Mouse (Mus musculus): Measurements from ENCODE around the gene Ankub1.

DNA sequence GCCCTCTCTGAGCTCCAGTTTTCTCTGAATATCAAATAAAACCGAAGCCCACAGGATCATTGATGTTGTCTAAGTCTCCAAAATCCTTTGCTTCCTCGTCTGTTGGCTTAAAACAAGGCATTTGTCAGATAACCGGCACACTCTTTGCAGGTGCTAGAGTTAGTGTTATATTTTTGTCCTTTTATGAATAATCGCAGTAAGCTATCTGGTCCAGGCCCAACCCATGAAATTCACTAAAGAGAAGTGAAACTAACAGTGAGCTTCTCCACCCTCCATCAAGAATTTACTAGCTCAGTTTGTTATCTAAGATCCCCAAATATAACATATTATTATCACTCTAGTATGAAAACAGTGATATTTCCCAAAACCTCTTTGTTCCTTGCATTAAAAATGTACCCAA, 827 bp downstream of the Ankub1 start:
- TF ChIP-seq CTCF (IDR thresholded peaks at IDR 0.05; ENCODE audit: low read depth, low read length) (no peak), POLR2AphosphoS5 (IDR thresholded peaks at IDR 0.05; ENCODE audit: insufficient replicate concordance, low read depth, low read length) (no peak), GATA1 (IDR thresholded peaks at IDR 0.05; ENCODE audit: borderline replicate concordance, low read length) (no peak), TAL1 (conservative IDR thresholded peaks at IDR 0.05; ENCODE audit: low read depth, low read length) (no peak)
